Mouse (Mus musculus) adrenal gland, adult 2 months (tissue): ENCODE results near the gene 9130230L23Rik. TPM values are rescaled to one million over a fixed set of nuclear protein-coding genes. Genes with fewer than 3 reads are reported as not detected.

Source experiments
- DNase-seq: peaks from one replicate; pipeline ENCODE4 v3.0.0; 2021
- long read RNA-seq: library from polyadenylated mRNA; stranded (forward); transcript quantifications from one replicate; pipeline ENCODE4 v2.0.0, GENCODE M21; 2021
- polyA plus RNA-seq: library from polyadenylated mRNA; depleted of rRNA; stranded (reverse); fragments of >200 nt; gene quantifications from 2 replicates; pipeline ENCODE4 v1.2.3, GENCODE M21; 2012; rRNA removed
- total RNA-seq, 2 experiments: library from RNA; stranded (reverse); gene quantifications; 2 replicates each; pipeline ENCODE4 v1.2.3; 2021

9130230L23Rik gene
- total RNA-seq = 1 to 10 TPM in 1 of 2 experiments, not detected in 1; 2.5 TPM
- polyA plus RNA-seq = 0.08 and 0.24 TPM in 2 replicates
- long read RNA-seq = 0 reads

GRCm38 (mm10) chr5:66004134-66004925, at the start of gene 9130230L23Rik:
Gene 9130230L23Rik (minus strand): TSS chr5:66004285.
- DNase-seq = no peak

- no peak for DNase-seq
These were observed 48.9 kb upstream of the 9130230L23Rik start for GRCm38 (mm10) chr5:66052777-66053548.

- DNase-seq = peak; percentile 53
These were observed 46.8 kb upstream of the 9130230L23Rik start for GRCm38 (mm10) chr5:66050841-66051240.

DNA sequence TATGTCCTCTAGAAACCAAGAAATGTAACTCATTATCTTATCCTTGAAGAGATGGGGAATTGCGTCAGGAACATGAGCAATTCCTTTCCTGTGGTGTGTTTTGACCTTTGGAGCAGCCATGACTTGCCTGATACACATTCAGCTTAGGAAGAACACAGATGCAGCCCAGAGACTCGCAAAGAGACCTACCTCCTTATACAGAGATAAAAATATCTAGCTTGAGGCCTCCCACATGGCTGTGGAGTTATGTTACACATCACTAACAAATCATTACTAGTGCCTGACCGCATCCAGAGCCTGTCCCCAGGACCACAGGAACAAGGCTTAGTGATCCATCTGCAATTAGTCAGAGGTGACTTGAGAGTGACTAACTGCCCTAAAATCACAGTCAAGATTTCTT, 42.3 kb upstream of the 9130230L23Rik start:
- peak; percentile 55 for DNase-seq

GRCm38 (mm10) chr5:66043897-66044296, 39.8 kb upstream of the 9130230L23Rik start:
- no peak for DNase-seq

GRCm38 (mm10) chr5:66042651-66043340, 38.7 kb upstream of the 9130230L23Rik start:
- DNase-seq = no peak

DNA sequence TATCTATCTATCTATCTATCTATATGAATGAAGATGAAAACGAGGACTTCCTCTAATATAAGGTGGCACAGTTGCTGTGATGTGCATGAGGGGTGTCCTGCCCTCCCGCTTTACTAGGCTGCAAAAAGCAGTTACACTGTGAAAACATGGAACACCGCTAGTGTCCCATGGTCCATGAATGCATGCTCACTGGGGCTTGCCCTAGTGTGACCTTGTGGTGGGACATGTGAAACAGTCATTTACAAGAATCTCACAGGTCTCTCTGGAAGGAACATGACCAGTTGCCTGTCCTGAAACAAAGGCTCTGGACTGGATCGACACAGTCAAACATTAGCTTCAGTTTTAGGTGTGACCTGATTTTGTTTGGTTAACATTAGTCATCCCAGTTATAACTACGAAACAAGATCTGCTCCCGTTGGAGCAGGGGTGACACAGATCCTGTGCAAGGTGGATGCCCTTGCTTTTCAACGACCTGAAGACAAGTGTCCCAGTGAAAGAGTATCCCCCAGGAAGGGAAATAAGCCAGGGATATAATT, 36.7 kb upstream of the 9130230L23Rik start:
- no peak for DNase-seq

- DNase-seq = no peak
These were observed 35.7 kb upstream of the 9130230L23Rik start for GRCm38 (mm10) chr5:66039813-66040212.

DNA sequence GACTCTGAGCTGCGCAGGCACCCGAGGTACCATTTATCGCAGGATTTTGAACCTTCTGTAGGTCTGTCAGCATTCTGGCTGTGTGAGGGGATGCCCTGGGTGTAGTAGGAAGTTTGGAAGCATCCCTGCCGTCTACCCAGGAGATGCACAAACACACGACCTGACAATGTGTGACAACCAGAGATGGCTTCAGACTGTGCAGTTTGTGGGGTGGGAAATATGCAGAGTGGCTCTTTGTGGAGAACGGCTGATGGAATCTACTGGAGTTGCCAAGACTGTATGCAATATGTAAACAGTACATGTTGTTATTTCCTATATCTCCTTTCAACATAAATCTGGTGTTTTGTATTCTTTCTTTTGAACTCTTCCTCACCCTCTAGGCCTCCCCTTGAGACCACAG, 33.0 kb upstream of the 9130230L23Rik start:
- DNase-seq = no peak

GRCm38 (mm10) chr5:66036440-66037054, 32.5 kb upstream of the 9130230L23Rik start:
- DNase-seq = no peak

- no peak for DNase-seq
These were observed 30.5 kb upstream of the 9130230L23Rik start for GRCm38 (mm10) chr5:66034375-66035195.

GRCm38 (mm10) chr5:66032826-66033225, 28.7 kb upstream of the 9130230L23Rik start:
- no peak for DNase-seq

DNA sequence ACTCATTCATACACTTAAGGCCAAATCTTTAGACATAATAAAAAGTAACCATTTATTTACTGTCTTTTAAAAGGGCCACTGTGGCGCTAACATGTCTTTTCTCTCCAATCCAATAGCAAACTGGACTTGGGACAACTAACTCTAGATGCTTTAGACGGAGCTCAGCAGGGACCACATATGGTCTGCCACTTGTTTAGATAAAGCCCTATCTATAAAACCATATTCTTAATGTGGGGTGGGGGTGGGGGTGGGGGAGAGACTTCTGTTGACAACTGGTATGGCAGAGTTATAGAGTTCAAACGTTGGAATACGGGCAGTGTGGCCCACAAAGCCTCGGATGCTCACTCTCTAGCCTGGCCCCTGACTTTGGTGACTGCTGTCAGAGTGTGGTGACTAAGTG, 27.6 kb upstream of the 9130230L23Rik start:
- no peak for DNase-seq

DNA sequence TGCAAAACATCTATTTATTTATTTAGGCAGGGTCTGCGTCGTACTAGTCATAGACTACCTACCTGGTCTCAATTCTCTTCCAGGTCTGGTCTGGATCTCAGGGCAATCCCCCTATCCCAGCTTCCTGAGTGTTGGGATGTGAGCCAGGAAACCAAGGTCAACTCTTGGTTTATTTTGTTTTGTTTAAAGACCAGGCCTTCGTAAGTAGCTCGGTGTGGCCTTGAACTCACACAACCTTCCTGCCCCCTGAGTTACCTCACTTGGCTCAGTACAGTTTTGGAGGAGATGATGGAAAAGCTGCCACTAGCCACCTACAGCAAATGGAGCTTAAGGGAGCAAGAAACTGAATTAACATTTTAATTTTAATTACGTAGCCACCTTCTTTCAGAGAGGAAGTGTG, 24.1 kb upstream of the 9130230L23Rik start:
- DNase-seq = no peak

DNA sequence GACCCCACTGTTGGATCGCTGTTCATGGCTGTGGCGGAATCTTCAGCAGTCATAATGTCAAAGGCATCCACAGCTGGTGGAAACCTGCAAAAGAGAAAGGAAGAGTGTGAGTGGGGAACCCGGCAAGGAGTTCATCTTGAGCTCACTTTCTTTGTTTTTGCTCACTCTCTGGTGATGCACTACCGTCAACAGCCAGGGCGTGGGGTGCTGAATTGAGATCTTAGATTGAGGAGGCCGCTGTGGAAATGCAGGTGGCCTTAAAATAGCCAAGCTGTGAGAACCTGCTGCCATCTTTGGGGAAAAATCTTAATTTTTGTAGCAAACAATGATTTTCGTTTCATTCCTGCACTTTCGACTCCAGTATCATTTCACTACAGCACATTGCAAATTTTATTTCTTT, 23.1 kb upstream of the 9130230L23Rik start:
- DNase-seq = no peak

- DNase-seq = no peak
These were observed 22.7 kb upstream of the 9130230L23Rik start for GRCm38 (mm10) chr5:66026796-66027195.

- DNase-seq = no peak
These were observed 11.4 kb upstream of the 9130230L23Rik start for GRCm38 (mm10) chr5:66015449-66015961.

DNA sequence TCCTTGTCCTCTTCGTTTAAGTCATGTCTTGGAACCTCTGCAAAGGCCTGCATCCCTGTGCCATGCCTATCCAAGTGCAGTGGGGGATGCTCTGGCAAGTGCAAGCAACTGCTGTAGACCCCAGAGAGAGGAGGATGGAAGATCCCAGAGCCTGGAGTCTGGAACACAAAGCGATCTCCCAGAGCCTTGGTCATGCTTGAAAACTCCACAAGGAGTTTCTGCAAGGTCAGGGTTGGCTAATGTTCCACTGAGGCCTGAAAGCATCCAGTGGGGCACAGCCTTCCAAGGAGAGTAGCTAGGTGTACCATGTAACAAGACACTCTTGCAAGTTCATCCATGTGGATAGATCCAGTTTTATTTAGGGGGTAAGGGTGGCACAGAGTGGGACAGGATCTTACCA, 10.4 kb upstream of the 9130230L23Rik start:
- DNase-seq = no peak

DNA sequence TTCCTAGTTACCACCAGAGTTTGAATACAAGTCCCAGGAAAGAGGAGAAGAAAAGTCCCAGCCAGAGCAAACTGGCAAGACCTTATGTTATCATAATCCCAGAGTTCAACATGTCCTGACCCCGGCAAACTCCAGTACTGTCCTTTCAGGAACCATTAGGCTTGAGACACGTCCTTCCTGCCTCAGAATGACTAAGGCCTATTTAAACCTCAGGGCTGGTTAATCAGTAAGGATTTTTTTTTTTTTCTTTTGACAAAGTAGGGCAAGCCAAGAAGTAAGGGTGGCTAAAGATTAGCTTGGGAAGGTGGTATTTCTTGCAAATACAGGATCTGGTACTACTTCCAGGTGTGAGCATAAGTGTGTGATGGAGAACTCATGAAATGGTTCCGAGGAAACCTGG, 9.9 kb upstream of the 9130230L23Rik start:
- DNase-seq = no peak

DNA sequence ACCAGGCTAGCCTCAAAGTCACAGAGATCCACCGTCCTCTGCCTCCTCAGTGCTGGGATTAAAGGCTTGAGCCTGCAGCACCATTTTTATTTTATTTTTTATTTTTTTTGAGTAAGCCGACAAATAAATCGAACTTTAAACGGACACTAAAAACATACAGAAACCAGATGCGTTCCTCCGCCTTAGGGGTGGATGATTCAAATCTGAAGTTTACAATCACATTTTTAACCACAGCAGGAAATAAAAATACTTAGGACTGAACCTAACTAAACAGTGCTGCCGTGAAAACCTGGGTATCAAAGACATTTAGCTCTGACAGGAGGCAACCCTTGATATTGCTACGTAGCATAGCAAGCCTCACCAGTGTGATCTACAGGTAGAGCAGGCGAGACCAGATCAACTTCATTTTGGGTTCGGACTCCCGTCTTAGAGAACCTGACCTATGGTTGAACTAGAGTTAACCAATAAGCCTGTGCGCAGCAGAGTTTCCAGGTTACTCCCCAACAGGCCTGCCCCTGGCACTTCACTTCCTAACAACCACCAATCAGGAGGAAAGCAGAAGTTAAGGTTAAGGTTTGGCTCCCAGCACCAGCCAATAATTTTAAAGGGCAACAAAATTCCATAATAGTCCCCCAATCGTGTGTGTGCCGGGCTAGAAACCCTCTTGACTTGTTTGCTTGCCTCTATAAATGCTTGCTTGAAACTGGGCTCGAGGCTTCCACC, 4.3 kb upstream of the 9130230L23Rik start:
- no peak for DNase-seq
